Mouse (Mus musculus) kidney, adult 2 months (tissue): ENCODE measurements around the gene Zscan12.

Experiments
- CTCF ChIP-seq: fragments of 200-500 bp; conservative IDR thresholded peaks from 2 replicates; pipeline ENCODE4 v1.5.1; 2011; ENCODE audit warnings: low read depth, mild to moderate bottlenecking, control low read depth, low read length, moderate library complexity, mixed read lengths; ENCODE audit not compliant: insufficient read depth, insufficient read length
- POLR2A ChIP-seq: fragments of 200-500 bp; IDR thresholded peaks from one replicate; pipeline ENCODE4 v1.6.1; 2011; ENCODE audit warnings: low read depth, low read length, control low read depth

GRCm38 (mm10) chr13:21407969-21408804, 45.6 kb downstream of the Zscan12 start:
- no peak for TF ChIP-seq CTCF
- no peak for TF ChIP-seq POLR2A
